Mouse (Mus musculus) testis, adult 2 months (tissue): ENCODE data around the gene Snrk.

ENCODE experiments used
- CTCF ChIP-seq: fragments of 200-500 bp; IDR thresholded peaks from 2 replicates; pipeline ENCODE4 v1.5.1; 2012; ENCODE audit warnings: low read depth, mild to moderate bottlenecking, inconsistent platforms, low read length, moderate library complexity; ENCODE audit not compliant: control insufficient read depth, insufficient read depth, insufficient replicate concordance
- POLR2A ChIP-seq: fragments of 200-500 bp; IDR thresholded peaks from 2 replicates; pipeline ENCODE4 v1.6.1; 2012; ENCODE audit warnings: low read depth, mild to moderate bottlenecking, inconsistent platforms, low read length, moderate library complexity; ENCODE audit not compliant: control insufficient read depth

- TF ChIP-seq POLR2A: no peak
- no peak for TF ChIP-seq CTCF
Measured at GRCm38 (mm10) chr9:122157079-122157441, 40.0 kb downstream of the Snrk start.
